Mouse (Mus musculus): ENCODE results near the gene Sirt2. TPM values are rescaled to one million over a fixed set of nuclear protein-coding genes. Genes with fewer than 3 reads are reported as not detected.

Gene Sirt2
- polyA plus RNA-seq, 1 experiment from 2014 or later: 106 TPM

DNA sequence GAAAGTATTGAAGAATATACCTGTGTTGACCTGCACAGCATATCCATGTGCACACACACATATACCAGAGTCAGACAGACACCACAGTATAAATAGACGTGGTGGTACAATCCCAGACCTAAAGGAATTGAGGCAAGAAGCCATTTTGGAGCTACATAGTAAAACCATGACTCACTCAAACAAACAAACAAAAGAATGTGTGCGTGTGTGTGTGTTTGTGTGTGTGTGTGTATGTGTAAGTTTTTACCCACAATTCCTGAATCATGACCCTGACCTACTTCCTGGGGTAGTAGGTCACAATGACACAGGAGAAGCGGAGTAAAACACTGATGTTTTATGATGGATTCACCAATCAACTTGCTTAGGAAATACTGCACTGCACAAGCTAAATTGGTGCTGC, 34.9 kb downstream of the Sirt2 start:
- no peaks in the 10 kb centered on the region for H3K36me3 ChIP-seq (replicated peaks; ENCODE audit: control insufficient read depth, insufficient read depth)
- no peaks in the 10 kb centered on the region for H3K9me3 ChIP-seq (ENCODE audit: control insufficient read depth, low read length)
- H3K4me1 ChIP-seq (replicated peaks; ENCODE audit: control insufficient read depth, insufficient read depth, low read length): peaks cover 6% of the 10 kb centered on the region; the same call in 1 of the 2 replicates
- DNase-seq (ENCODE audit: low spot score) (no peak), ATAC-seq (ENCODE audit: low FRiP score) (no peak)
- 77% methylated on average over 3 of the region's 3 CpGs for WGBS
- no peaks in the 10 kb centered on the region for H3K27me3 ChIP-seq (ENCODE audit: control insufficient read depth, insufficient read depth, low read length)
- H3K9ac ChIP-seq: no peak overlapping the region
- H3K4me3 ChIP-seq (replicated peaks; ENCODE audit: low read length): no peak overlapping the region
- H3K27ac ChIP-seq: peak overlapping the region; percentile 55
- H3K4me2 ChIP-seq (replicated peaks): no peak overlapping the region

DNA sequence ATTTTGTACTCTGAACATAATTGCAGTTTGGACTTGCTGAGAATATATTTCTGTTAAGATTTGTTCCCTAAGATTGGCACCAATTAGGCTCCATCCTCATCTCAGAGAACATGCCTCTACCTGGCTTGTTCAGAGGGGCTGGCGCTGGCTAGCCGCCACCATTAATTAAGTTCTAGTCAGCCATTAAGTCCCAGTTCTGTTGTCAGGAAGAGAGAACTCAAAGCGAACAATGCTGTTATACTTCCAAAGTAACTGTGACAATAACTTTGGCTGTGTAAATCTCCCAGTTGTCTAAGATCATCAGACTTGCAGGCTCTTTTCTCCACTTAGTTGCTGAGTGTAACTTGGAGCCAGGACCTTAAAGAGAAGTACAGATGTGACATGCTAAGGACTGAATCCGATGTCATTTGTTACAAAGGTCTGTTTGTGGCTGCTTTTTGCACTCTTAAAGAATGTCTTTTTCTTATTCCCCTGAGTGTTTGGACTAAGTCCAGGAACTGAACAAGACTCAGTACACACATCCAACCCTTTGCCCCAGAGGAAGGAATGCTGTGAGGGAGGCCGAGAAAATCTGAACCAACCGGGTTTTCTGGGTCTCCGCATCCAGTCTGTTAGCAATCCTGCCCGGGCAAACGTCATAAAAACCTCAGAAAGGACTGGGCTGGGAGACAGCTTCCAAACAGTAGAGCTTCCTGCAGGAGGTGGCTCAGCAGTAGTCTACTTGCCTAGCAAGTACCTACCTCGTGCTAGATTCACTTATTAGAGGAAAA, 35.6 kb downstream of the Sirt2 start:
- H3K36me3 ChIP-seq (replicated peaks; ENCODE audit: control insufficient read depth, insufficient read depth): no peaks in the 10 kb centered on the region
- WGBS: 28% methylated on average over 10 of the region's 10 CpGs

DNA sequence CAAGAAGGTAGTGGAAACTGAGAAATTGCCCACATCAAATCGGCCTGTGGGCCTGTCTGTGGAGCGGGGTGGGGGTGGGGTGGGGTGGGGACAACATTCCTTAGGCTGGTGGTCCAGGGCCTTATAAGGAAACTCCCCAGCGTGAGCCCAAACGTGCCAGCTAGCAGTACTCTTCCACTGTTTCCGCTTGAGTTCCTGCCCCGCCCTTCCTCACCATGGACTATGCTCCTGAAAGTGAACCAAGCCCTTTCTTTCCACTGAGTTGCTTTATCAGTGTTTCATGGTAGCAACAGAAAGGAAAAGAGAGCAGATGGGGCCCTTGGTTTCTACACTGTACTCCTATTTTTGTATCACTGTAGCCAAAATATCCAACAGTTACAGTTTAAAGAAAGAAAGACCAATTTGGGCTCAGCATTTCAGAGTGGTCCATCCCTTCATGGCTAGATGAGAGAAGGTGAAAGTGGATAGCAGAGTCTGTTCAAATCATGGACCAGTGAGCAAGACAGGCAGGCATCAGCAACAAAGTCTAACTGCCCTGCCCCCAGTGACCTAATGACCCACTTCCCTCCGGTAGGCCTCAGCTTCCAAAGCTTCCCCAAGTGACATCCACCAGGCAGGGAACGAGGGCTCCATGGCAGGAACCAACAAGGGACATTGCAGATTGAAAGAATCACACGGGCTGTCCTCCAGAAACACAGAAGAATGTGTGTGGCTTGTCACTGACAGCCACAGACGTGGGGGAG, 36.5 kb downstream of the Sirt2 start:
- Histone ChIP-seq H3K9ac (no peak overlapping the region), H3K4me2 (replicated peaks) (no peak overlapping the region), H3K36me3 (replicated peaks; ENCODE audit: control insufficient read depth, insufficient read depth) (no peaks in the 10 kb centered on the region), H3K27ac (peak overlapping the region; percentile 61), H3K4me3 (replicated peaks; ENCODE audit: low read length) (no peak overlapping the region), H3K4me1 (replicated peaks; ENCODE audit: control insufficient read depth, insufficient read depth, low read length) (peaks cover 9% of the 10 kb centered on the region), H3K27me3 (ENCODE audit: control insufficient read depth, insufficient read depth, low read length) (no peaks in the 10 kb centered on the region), H3K9me3 (ENCODE audit: control insufficient read depth, low read length) (no peaks in the 10 kb centered on the region)
- 5% methylated on average over 10 of the region's 10 CpGs for WGBS
- no peak for ATAC-seq (ENCODE audit: low FRiP score)
- no peak for DNase-seq (ENCODE audit: low spot score)

More for the DNA sequence above, 35.6 kb downstream of the Sirt2 start:
- Histone ChIP-seq H3K4me1 (replicated peaks; ENCODE audit: control insufficient read depth, insufficient read depth, low read length) (peaks cover 6% of the 10 kb centered on the region; the same call in 1 of the 2 replicates), H3K4me3 (replicated peaks; ENCODE audit: low read length) (no peak overlapping the region), H3K9me3 (ENCODE audit: control insufficient read depth, low read length) (no peaks in the 10 kb centered on the region), H3K27me3 (ENCODE audit: control insufficient read depth, insufficient read depth, low read length) (no peaks in the 10 kb centered on the region), H3K9ac (no peak overlapping the region), H3K4me2 (replicated peaks) (no peak overlapping the region), H3K27ac (peak overlapping the region; percentile 55)
- ATAC-seq (ENCODE audit: low FRiP score) (no peak), DNase-seq (ENCODE audit: low spot score) (peak; percentile 40)

DNA sequence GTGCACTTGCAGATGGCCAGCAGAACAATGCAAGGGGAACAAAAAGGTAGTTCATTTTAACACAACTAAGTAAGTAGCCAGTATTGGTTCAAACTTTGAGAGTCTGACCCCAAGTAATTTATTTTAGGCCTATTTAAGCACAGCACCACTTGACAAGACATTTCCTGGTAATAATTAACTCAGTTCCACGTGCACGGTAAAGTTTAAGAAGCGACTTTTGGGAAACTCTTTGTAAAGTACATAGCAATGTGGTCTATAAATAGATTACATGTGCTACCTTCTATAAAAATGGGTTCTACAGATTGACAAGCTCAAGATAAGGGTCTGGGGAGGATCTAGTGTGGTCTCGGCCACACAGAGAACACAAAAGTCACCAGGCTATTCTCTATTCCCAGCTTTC, 37.2 kb downstream of the Sirt2 start:
- H3K9me3 ChIP-seq (ENCODE audit: control insufficient read depth, low read length): no peaks in the 10 kb centered on the region
- H3K27ac ChIP-seq: peak overlapping the region; percentile 61
- no peak overlapping the region for H3K4me3 ChIP-seq (replicated peaks; ENCODE audit: low read length)
- no peaks in the 10 kb centered on the region for H3K27me3 ChIP-seq (ENCODE audit: control insufficient read depth, insufficient read depth, low read length)
- DNase-seq (ENCODE audit: low spot score) (no peak), ATAC-seq (ENCODE audit: low FRiP score) (no peak)
- 56% methylated on average over 4 of the region's 4 CpGs for WGBS
- H3K9ac ChIP-seq: no peak overlapping the region
- peaks cover 14% of the 10 kb centered on the region for H3K4me1 ChIP-seq (replicated peaks; ENCODE audit: control insufficient read depth, insufficient read depth, low read length)
- H3K36me3 ChIP-seq (replicated peaks; ENCODE audit: control insufficient read depth, insufficient read depth): no peaks in the 10 kb centered on the region
- no peak overlapping the region for H3K4me2 ChIP-seq (replicated peaks)

DNA sequence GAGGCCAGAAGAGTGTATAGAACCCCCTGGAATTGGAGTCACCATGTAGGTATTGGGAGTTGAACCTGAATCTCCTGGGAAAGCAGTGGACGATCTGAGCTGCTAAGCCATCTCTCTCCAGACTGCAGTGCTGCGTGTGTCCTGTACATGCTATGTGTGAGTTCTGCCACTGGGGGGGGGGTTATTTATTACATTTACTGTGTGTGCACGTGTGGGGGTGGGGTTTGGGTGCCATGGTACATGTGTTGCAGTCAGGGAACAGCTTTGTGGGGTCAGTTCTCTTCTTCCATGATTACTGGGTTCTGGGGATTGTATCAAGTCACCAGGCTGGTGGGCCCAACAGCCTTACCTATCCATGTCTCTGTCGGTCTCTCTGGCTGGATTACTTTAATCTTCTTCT, 40.3 kb downstream of the Sirt2 start:
- ATAC-seq (ENCODE audit: low FRiP score) (no peak), DNase-seq (ENCODE audit: low spot score) (no peak)
- Histone ChIP-seq H3K9ac (no peak overlapping the region), H3K9me3 (ENCODE audit: control insufficient read depth, low read length) (no peaks in the 10 kb centered on the region), H3K27ac (no peak overlapping the region), H3K4me1 (replicated peaks; ENCODE audit: control insufficient read depth, insufficient read depth, low read length) (peaks cover 16% of the 10 kb centered on the region), H3K4me2 (replicated peaks) (no peak overlapping the region), H3K27me3 (ENCODE audit: control insufficient read depth, insufficient read depth, low read length) (no peaks in the 10 kb centered on the region), H3K36me3 (replicated peaks; ENCODE audit: control insufficient read depth, insufficient read depth) (no peaks in the 10 kb centered on the region), H3K4me3 (replicated peaks; ENCODE audit: low read length) (no peak overlapping the region)
- 76% methylated on average over 4 of the region's 4 CpGs for WGBS

DNA sequence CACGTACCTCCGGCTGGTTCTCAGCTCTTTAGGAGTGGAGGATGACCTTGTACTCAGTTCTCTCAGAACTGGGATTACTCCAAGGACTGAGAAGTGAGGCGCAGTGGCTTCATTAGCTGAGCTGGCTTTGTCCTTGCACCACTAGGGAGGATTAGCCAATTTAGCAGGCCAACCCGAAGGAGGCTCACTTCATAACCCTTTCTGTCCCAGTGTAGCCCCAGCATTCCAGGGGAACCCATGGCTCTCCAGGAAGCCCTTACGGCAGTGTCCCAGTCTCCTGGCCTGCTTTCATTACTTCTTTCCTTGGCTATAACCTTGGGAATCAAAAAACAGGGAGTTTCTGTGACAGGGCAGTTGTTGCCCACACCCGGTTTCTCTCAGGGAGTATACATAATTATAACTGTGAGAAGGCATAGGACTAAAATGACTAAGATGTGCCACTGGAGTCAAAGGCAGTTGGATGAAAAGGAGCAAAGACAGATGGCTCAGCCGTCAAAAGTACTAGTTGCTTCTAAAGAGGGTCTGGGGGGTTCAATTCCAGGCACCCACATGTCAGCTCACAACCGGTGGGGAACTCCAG, 41.2 kb downstream of the Sirt2 start:
- H3K27me3 ChIP-seq (ENCODE audit: control insufficient read depth, insufficient read depth, low read length): no peaks in the 10 kb centered on the region
- H3K4me3 ChIP-seq (replicated peaks; ENCODE audit: low read length): peak overlapping the region; percentile 80

DNA sequence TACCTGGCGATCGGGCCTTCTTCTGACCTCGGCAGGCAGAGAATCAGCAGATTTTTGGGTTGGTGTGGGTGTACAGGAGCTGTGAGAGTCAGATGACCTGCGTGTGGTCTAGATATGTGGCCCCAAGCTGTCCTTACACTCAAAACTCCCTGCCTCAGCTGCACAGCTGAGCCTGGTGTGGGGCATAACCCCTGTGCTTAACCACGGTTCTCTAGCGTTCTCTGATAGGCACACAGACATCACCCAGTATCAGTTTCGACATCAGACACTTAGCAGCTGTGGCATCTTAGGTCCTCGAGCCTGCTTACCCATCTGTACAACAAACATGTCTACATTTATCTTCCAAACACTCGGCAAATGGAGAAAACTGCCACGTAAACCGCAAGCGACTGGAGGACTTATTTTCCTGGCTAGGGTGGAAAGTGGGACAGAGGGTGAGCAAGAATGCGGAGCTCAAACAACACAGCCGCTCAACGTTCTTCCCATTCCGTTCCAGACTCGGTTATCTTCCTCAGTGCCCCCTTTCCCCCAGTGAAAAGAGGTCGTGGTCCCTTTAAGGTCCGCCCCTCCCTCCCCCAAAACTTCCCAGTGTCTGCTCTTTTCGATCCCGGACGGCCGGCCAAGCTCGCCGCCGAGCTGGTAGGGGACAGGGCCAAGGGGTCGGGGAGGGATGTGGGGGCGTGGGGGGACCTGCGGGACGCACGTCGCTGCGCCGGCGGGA, 41.8 kb downstream of the Sirt2 start, which contains the start of gene Hnrnpl:
TSS of gene Hnrnpl (plus strand) at position 321 of the 721 bp plus-strand sequence.
- Histone ChIP-seq H3K4me3 (replicated peaks; ENCODE audit: low read length) (peak within 1 kb of the TSS; percentile 80), H3K9me3 (ENCODE audit: control insufficient read depth, low read length) (no peaks in the 10 kb centered on the region), H3K4me1 (replicated peaks; ENCODE audit: control insufficient read depth, insufficient read depth, low read length) (peaks cover 22% of the 10 kb centered on the region), H3K27ac (peak within 1 kb of the TSS; percentile 96), H3K4me2 (replicated peaks) (peak within 1 kb of the TSS; percentile 93), H3K9ac (peak within 1 kb of the TSS; percentile 68), H3K27me3 (ENCODE audit: control insufficient read depth, insufficient read depth, low read length) (no peaks in the 10 kb centered on the region), H3K36me3 (replicated peaks; ENCODE audit: control insufficient read depth, insufficient read depth) (peaks cover 15% of the 10 kb centered on the region)
- no peak; the same call in 1 of the 2 replicates for ATAC-seq (ENCODE audit: low FRiP score)
- DNase-seq (ENCODE audit: low spot score): peak; percentile 61
- WGBS: 3% methylated on average over 34 of the region's 35 CpGs

More for the DNA sequence above, 41.2 kb downstream of the Sirt2 start:
- ATAC-seq (ENCODE audit: low FRiP score) (no peak), DNase-seq (ENCODE audit: low spot score) (no peak)
- 44% methylated on average over 6 of the region's 8 CpGs for WGBS
- Histone ChIP-seq H3K4me2 (replicated peaks) (peak overlapping the region; percentile 93), H3K9me3 (ENCODE audit: control insufficient read depth, low read length) (no peaks in the 10 kb centered on the region), H3K27ac (peak overlapping the region; percentile 96), H3K36me3 (replicated peaks; ENCODE audit: control insufficient read depth, insufficient read depth) (peaks cover 8% of the 10 kb centered on the region), H3K4me1 (replicated peaks; ENCODE audit: control insufficient read depth, insufficient read depth, low read length) (peaks cover 25% of the 10 kb centered on the region), H3K9ac (peak overlapping the region; percentile 68)

DNA sequence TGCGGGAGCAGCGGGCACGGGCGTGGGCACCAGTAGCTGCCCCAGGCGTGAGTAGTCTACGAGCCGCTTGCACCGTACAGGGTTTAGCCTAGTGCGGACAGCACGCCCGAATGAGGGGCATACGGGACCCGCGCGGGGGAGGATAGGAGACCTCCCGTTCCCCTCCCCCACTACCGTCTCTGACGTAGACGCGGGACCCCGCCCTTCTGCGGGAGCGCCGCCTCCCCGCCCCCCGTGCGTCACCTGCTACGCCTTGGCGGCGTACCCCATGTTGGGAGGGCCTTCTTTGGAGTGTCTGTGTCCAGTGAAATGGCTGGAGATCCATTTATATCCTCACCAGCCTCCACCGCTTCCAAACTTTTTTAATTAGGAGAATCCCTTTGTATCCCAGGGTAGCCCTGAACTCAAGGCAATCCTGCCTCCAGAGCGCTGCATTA, 42.4 kb downstream of the Sirt2 start:
- Histone ChIP-seq H3K36me3 (replicated peaks; ENCODE audit: control insufficient read depth, insufficient read depth) (peaks cover 21% of the 10 kb centered on the region), H3K9me3 (ENCODE audit: control insufficient read depth, low read length) (no peaks in the 10 kb centered on the region), H3K27ac (peak overlapping the region; percentile 96), H3K4me1 (replicated peaks; ENCODE audit: control insufficient read depth, insufficient read depth, low read length) (peaks cover 21% of the 10 kb centered on the region), H3K4me2 (replicated peaks) (peak overlapping the region; percentile 93), H3K4me3 (replicated peaks; ENCODE audit: low read length) (peak overlapping the region; percentile 80), H3K9ac (peak overlapping the region; percentile 68), H3K27me3 (ENCODE audit: control insufficient read depth, insufficient read depth, low read length) (no peaks in the 10 kb centered on the region)
- DNase-seq (ENCODE audit: low spot score): peak; percentile 95
- WGBS: under 1% methylated on average over 32 of the region's 32 CpGs
- ATAC-seq (ENCODE audit: low FRiP score): peak; percentile 56

All from hindbrain, embryonic 14.5 days (tissue).